Mouse (Mus musculus) neural tube, embryonic 15.5 days (tissue): Measurements from ENCODE around the gene Pm20d1. TPM values are rescaled to one million over a fixed set of nuclear protein-coding genes. Genes with fewer than 3 reads are reported as not detected.

Experiments
- ATAC-seq: fragments of 200-750 bp; cut with Nextera tagmentation; 2 replicates; pipeline ENCODE4 v1.8.0; 2017; ENCODE audit warnings: mild to moderate bottlenecking, moderate TSS enrichment, moderate library complexity; ENCODE audit not compliant: low FRiP score
- H3K27ac ChIP-seq: fragments of 300-500 bp; sonication (generic); replicated peaks from 2 replicates; pipeline ENCODE4 v1.5.1; 2015; ENCODE audit warnings: mild to moderate bottlenecking, inconsistent platforms
- H3K27me3 ChIP-seq: fragments of 300-500 bp; sonication (generic); replicated peaks from 2 replicates; pipeline ENCODE4 v1.6.1; 2015; ENCODE audit warnings: inconsistent platforms
- H3K36me3 ChIP-seq: fragments of 300-500 bp; sonication (generic); 2 replicates; pipeline ENCODE4 v1.6.1; 2015; ENCODE audit warnings: inconsistent platforms
- H3K4me1 ChIP-seq: fragments of 300-500 bp; sonication (generic); 2 replicates; pipeline ENCODE4 v1.6.1; 2015; ENCODE audit warnings: inconsistent platforms
- H3K4me2 ChIP-seq: fragments of 300-500 bp; sonication (generic); 2 replicates; pipeline ENCODE4 v1.6.1; 2015; ENCODE audit warnings: inconsistent platforms, mild to moderate bottlenecking, moderate library complexity
- H3K4me3 ChIP-seq: fragments of 300-500 bp; sonication (generic); replicated peaks from 2 replicates; pipeline ENCODE4 v1.5.1; 2015; ENCODE audit warnings: mild to moderate bottlenecking, inconsistent platforms
- H3K9ac ChIP-seq: fragments of 300-500 bp; sonication (generic); replicated peaks from 2 replicates; pipeline ENCODE4 v1.6.1; 2015; ENCODE audit warnings: mild to moderate bottlenecking, inconsistent platforms
- H3K9me3 ChIP-seq: fragments of 300-500 bp; sonication (generic); replicated peaks from 2 replicates; pipeline ENCODE4 v1.6.1; 2016; ENCODE audit warnings: inconsistent platforms
- WGBS: fragments of 180-500 bp; shearing (Covaris S2); methylation state at CpG from one replicate; pipeline ENCODE4 v1.1.7; 2015; ENCODE audit warnings: mixed read lengths; 5-methylcytosine and 5-hydroxymethylcytosine counted together
- polyA plus RNA-seq: library from polyadenylated mRNA; unstranded; fragments of >200 nt; fragmentation: Nextera tagmentation; extraction: Ambion mirVana; gene quantifications from 2 replicates; pipeline ENCODE4 v1.2.1, GENCODE M21; 2015

Pm20d1 gene
- polyA plus RNA-seq: 0.13 and 1.0 TPM in 2 replicates

- Histone ChIP-seq H3K4me1 (peaks cover 11% of the 10 kb centered on the region), H3K9ac (no peak within 1 kb of the TSS), H3K36me3 (no peaks in the 10 kb centered on the region), H3K27ac (no peak within 1 kb of the TSS), H3K9me3 (no peaks in the 10 kb centered on the region), H3K4me2 (peak within 1 kb of the TSS; percentile 55), H3K4me3 (peak within 1 kb of the TSS; percentile 27), H3K27me3 (no peaks in the 10 kb centered on the region)
- 12% methylated on average over 26 of the region's 26 CpGs for WGBS
- ATAC-seq: 0 out of 2 replicates have a peak, but pooled peaks have one; percentile 31
Observed at GRCm38 (mm10) chr1:131797202-131797909, at the start of gene Pm20d1. Gene Pm20d1, plus strand, starts transcription at chr1:131797381.

DNA sequence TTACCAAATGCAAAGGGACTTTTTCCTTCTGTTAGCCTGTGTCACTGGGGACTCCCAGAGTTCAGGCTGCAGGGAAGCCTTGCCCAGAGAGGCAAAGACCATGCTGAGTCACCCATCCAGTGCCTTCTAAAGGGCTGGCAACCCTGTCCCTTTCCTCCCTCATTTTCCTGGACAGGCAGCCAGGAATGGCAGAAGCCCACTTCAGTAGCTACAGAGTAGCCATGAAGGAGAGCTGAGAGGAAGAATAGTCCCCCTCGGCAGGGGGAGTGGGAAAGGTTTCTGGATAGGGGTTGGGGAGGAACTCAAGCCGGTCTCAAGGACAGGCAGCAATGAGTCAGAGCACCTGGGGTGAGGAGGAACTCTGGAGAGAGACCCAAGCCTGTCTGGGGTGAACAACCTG, 49.4 kb upstream of the Pm20d1 start:
- Histone ChIP-seq H3K4me3 (no peak overlapping the region), H3K27ac (no peak overlapping the region), H3K36me3 (no peaks in the 10 kb centered on the region), H3K9ac (no peak overlapping the region), H3K9me3 (no peaks in the 10 kb centered on the region), H3K4me2 (no peak overlapping the region), H3K4me1 (no peaks in the 10 kb centered on the region), H3K27me3 (no peaks in the 10 kb centered on the region)
- ATAC-seq: no peak
- 68% methylated on average over 2 of the region's 2 CpGs for WGBS

- H3K36me3 ChIP-seq: no peaks in the 10 kb centered on the region
- no peaks in the 10 kb centered on the region for H3K4me1 ChIP-seq
- ATAC-seq: no peak
- no peaks in the 10 kb centered on the region for H3K27me3 ChIP-seq
- WGBS: 89% methylated on average over 2 of the region's 2 CpGs
- no peak overlapping the region for H3K4me2 ChIP-seq
- no peak overlapping the region for H3K27ac ChIP-seq
- H3K9me3 ChIP-seq: no peaks in the 10 kb centered on the region
- no peak overlapping the region for H3K9ac ChIP-seq
- no peak overlapping the region for H3K4me3 ChIP-seq
Observed at GRCm38 (mm10) chr1:131748636-131749035, 48.5 kb upstream of the Pm20d1 start.

GRCm38 (mm10) chr1:131749706-131750545, 47.3 kb upstream of the Pm20d1 start:
- Histone ChIP-seq H3K4me3 (no peak overlapping the region), H3K4me2 (no peak overlapping the region), H3K4me1 (no peaks in the 10 kb centered on the region), H3K27me3 (no peaks in the 10 kb centered on the region), H3K9me3 (no peaks in the 10 kb centered on the region), H3K27ac (no peak overlapping the region), H3K36me3 (no peaks in the 10 kb centered on the region), H3K9ac (no peak overlapping the region)
- WGBS: 80% methylated on average over 15 of the region's 15 CpGs
- ATAC-seq: no peak

DNA sequence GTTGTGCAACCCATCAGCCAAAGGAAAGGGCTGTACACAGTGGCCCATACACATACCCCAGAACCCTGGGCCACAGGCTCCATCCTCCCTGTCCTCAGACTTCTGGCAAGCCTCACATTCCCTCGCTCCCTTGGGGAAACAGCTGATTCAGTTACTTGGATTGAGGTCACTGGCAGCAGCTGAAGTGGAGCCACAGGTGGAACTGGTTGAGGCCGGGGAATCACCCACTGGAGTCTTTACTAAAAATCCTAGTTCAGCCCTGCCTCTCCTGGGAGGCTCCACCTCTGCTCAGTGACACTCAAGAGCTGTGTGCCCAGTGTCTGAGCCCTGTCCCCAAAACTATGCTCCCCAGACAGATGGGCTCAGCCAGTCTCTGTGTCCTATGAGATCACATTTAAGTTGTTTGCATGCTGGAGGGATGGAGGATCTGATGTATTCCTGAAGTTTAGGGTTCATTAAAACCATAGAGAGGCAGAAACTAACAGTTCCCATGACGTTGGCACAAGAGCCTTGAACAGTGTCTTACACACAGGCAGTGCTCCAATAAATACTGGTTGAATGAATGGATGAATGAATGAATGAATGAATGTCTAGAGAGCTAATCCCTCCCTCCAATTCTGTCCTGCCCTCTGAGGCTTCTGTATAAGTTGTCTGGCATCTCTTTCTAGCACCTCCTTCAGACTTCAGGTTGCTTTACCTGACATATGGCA, 45.8 kb upstream of the Pm20d1 start:
- Histone ChIP-seq H3K27me3 (no peaks in the 10 kb centered on the region), H3K4me3 (no peak overlapping the region), H3K27ac (no peak overlapping the region), H3K9me3 (no peaks in the 10 kb centered on the region), H3K4me1 (no peaks in the 10 kb centered on the region), H3K36me3 (no peaks in the 10 kb centered on the region), H3K4me2 (no peak overlapping the region), H3K9ac (no peak overlapping the region)
- whole genome bisulfite sequencing: 78% methylated on average over 3 of the region's 3 CpGs
- no peak for ATAC-seq

- no peaks in the 10 kb centered on the region for H3K36me3 ChIP-seq
- no peak overlapping the region for H3K9ac ChIP-seq
- 58% methylated on average over 10 of the region's 10 CpGs for WGBS
- no peak overlapping the region for H3K4me2 ChIP-seq
- no peaks in the 10 kb centered on the region for H3K9me3 ChIP-seq
- no peak overlapping the region for H3K4me3 ChIP-seq
- H3K4me1 ChIP-seq: no peaks in the 10 kb centered on the region
- H3K27me3 ChIP-seq: no peaks in the 10 kb centered on the region
- no peak for ATAC-seq
- H3K27ac ChIP-seq: no peak overlapping the region
Observed at GRCm38 (mm10) chr1:131751891-131752311, 45.3 kb upstream of the Pm20d1 start.

- H3K4me3 ChIP-seq: no peak overlapping the region
- no peak for ATAC-seq
Observed at GRCm38 (mm10) chr1:131754212-131754829, 42.9 kb upstream of the Pm20d1 start.

DNA sequence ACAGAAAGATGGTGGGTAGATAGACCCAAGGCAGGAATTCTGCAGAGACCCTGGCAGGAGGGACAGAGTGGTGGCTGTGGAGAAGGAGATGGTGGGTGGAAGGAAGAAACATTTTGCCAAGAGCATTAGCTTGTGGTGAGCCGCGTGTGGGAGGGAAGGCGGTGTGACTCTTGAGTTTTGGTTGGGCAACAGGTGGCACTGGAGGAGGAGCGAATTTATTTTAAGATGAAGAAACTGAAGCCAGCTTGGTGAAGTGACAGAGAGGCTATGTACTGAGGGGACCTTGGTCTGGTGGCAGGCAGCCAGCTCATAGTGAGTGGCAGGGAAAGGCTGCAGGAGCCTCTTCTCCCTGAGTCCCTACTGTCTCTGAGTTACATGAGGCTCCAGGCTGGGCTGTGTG, 42.3 kb upstream of the Pm20d1 start:
- WGBS: 93% methylated on average over 4 of the region's 4 CpGs
- no peak overlapping the region for H3K9ac ChIP-seq
- H3K36me3 ChIP-seq: no peaks in the 10 kb centered on the region
- no peak for ATAC-seq
- H3K4me3 ChIP-seq: no peak overlapping the region
- H3K4me2 ChIP-seq: no peak overlapping the region
- H3K27ac ChIP-seq: no peak overlapping the region
- no peaks in the 10 kb centered on the region for H3K9me3 ChIP-seq
- no peaks in the 10 kb centered on the region for H3K27me3 ChIP-seq
- no peaks in the 10 kb centered on the region for H3K4me1 ChIP-seq

More at GRCm38 (mm10) chr1:131754212-131754829, 42.9 kb upstream of the Pm20d1 start:
- H3K9me3 ChIP-seq: no peaks in the 10 kb centered on the region
- H3K9ac ChIP-seq: no peak overlapping the region
- H3K27me3 ChIP-seq: no peaks in the 10 kb centered on the region
- 84% methylated on average over 3 of the region's 3 CpGs for WGBS
- no peak overlapping the region for H3K4me2 ChIP-seq
- no peak overlapping the region for H3K27ac ChIP-seq
- no peaks in the 10 kb centered on the region for H3K36me3 ChIP-seq
- H3K4me1 ChIP-seq: no peaks in the 10 kb centered on the region

GRCm38 (mm10) chr1:131757211-131757610, 40.0 kb upstream of the Pm20d1 start:
- Histone ChIP-seq H3K4me2 (no peak overlapping the region), H3K9ac (no peak overlapping the region), H3K9me3 (no peaks in the 10 kb centered on the region), H3K4me1 (no peaks in the 10 kb centered on the region), H3K27me3 (no peaks in the 10 kb centered on the region), H3K4me3 (no peak overlapping the region), H3K27ac (no peak overlapping the region), H3K36me3 (no peaks in the 10 kb centered on the region)
- WGBS: 95% methylated on average over 6 of the region's 6 CpGs
- ATAC-seq: no peak

- Histone ChIP-seq H3K9me3 (no peaks in the 10 kb centered on the region), H3K4me3 (no peak overlapping the region), H3K4me2 (no peak overlapping the region), H3K27ac (no peak overlapping the region), H3K36me3 (no peaks in the 10 kb centered on the region), H3K4me1 (no peaks in the 10 kb centered on the region), H3K9ac (no peak overlapping the region), H3K27me3 (no peaks in the 10 kb centered on the region)
- WGBS: 58% methylated on average over 7 of the region's 7 CpGs
- ATAC-seq: no peak
Observed at GRCm38 (mm10) chr1:131758796-131759195, 38.4 kb upstream of the Pm20d1 start.

- Histone ChIP-seq H3K27ac (no peak overlapping the region), H3K9me3 (no peaks in the 10 kb centered on the region)
Observed at GRCm38 (mm10) chr1:131759667-131760427, 37.3 kb upstream of the Pm20d1 start.

More at GRCm38 (mm10) chr1:131759667-131760427, 37.3 kb upstream of the Pm20d1 start:
- Histone ChIP-seq H3K36me3 (no peaks in the 10 kb centered on the region), H3K4me2 (no peak overlapping the region), H3K4me1 (no peaks in the 10 kb centered on the region), H3K27me3 (no peaks in the 10 kb centered on the region), H3K4me3 (no peak overlapping the region), H3K9ac (no peak overlapping the region)
- WGBS: 70% methylated on average over 9 of the region's 9 CpGs
- ATAC-seq: no peak
